Mouse (Mus musculus) limb, embryonic 15.5 days (tissue): ENCODE measurements at regions not wholly inside any gene's neighbourhood (a gene's known extent, or its start where the extent isn't known, plus 50 kb on each side); places are given as distances from the start of the nearest gene placed in this dataset.

Experiments used
- ATAC-seq: fragments of 200-750 bp; cut with Nextera tagmentation; 2 replicates; pipeline ENCODE4 v1.8.0; 2017; ENCODE audit warnings: low read depth, moderate TSS enrichment; ENCODE audit not compliant: insufficient number of reproducible peaks, low FRiP score, low TSS enrichment
- H3K27ac ChIP-seq: fragments of 300-500 bp; sonication (generic); 2 replicates; pipeline ENCODE4 v1.5.1; 2015; ENCODE audit warnings: moderate library complexity, mild to moderate bottlenecking, inconsistent platforms
- H3K27me3 ChIP-seq: fragments of 300-500 bp; sonication (generic); 2 replicates; pipeline ENCODE4 v1.6.1; 2015; ENCODE audit warnings: inconsistent platforms
- H3K36me3 ChIP-seq: fragments of 300-500 bp; sonication (generic); 2 replicates; pipeline ENCODE4 v1.6.1; 2015; ENCODE audit warnings: inconsistent platforms
- H3K4me1 ChIP-seq: fragments of 300-500 bp; sonication (generic); 2 replicates; pipeline ENCODE4 v1.6.1; 2015; ENCODE audit warnings: inconsistent platforms
- H3K4me2 ChIP-seq: fragments of 300-500 bp; sonication (generic); 2 replicates; pipeline ENCODE4 v1.6.1; 2015; ENCODE audit warnings: mild to moderate bottlenecking, inconsistent platforms
- H3K4me3 ChIP-seq: fragments of 300-500 bp; sonication (generic); 2 replicates; pipeline ENCODE4 v1.5.1; 2015; ENCODE audit warnings: mild to moderate bottlenecking, inconsistent platforms
- H3K9ac ChIP-seq: fragments of 300-500 bp; sonication (generic); 2 replicates; pipeline ENCODE4 v1.6.1; 2015; ENCODE audit warnings: inconsistent platforms
- H3K9me3 ChIP-seq: fragments of 300-500 bp; sonication (generic); 2 replicates; pipeline ENCODE4 v1.6.1; 2016; ENCODE audit warnings: inconsistent platforms
- whole genome bisulfite sequencing: fragments of 180-500 bp; shearing (Covaris S2); methylation state at CpG from one replicate; pipeline ENCODE4 v1.1.7; 2015; 5-methylcytosine and 5-hydroxymethylcytosine counted together

- H3K36me3 ChIP-seq: no peaks in the 10 kb centered on the region
- ATAC-seq: no peak
- H3K27ac ChIP-seq: no peak overlapping the region
- H3K4me1 ChIP-seq: no peaks in the 10 kb centered on the region
- H3K4me3 ChIP-seq: no peak overlapping the region
- no peaks in the 10 kb centered on the region for H3K9me3 ChIP-seq
- no peak overlapping the region for H3K9ac ChIP-seq
- WGBS: 61% methylated on average over 3 of the region's 3 CpGs
- H3K4me2 ChIP-seq: no peak overlapping the region
- no peaks in the 10 kb centered on the region for H3K27me3 ChIP-seq
Measured at GRCm38 (mm10) chr14:106387671-106388070, 281.7 kb downstream of the Trim52 start.

DNA sequence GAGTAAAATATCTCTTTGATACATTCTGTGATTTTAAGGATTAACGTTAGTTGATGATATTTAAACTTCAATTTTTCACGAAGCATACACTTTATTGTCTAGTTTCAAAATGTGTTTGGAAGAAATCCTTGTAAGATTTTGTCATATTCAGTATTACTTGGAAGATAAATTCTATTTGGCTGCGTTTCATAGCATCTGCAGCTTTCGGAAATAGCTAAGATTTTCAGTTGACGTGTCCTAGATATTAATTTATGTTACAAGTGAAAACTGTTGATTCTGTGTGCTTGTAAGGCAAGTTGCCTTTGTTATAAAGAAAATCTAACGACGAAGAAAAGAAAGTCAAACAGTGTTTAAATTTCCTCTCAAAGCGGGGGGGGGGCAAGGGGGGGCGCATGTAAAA is 284.5 kb downstream of the Trim52 start:
- no peak for ATAC-seq
- H3K4me2 ChIP-seq: no peak overlapping the region
- no peak overlapping the region for H3K9ac ChIP-seq
- H3K27me3 ChIP-seq: no peaks in the 10 kb centered on the region
- 63% methylated on average over 9 of the region's 9 CpGs for WGBS
- no peak overlapping the region for H3K27ac ChIP-seq
- no peak overlapping the region for H3K4me3 ChIP-seq
- H3K4me1 ChIP-seq: no peaks in the 10 kb centered on the region
- no peaks in the 10 kb centered on the region for H3K9me3 ChIP-seq
- H3K36me3 ChIP-seq: no peaks in the 10 kb centered on the region

- ATAC-seq: no peak
Measured at GRCm38 (mm10) chr14:106393978-106394377, 288.0 kb downstream of the Trim52 start.

GRCm38 (mm10) chr14:106412917-106413558 is 307.0 kb downstream of the Trim52 start:
- Histone ChIP-seq H3K4me3 (no peak overlapping the region), H3K4me1 (no peaks in the 10 kb centered on the region), H3K27me3 (no peaks in the 10 kb centered on the region), H3K4me2 (no peak overlapping the region), H3K36me3 (no peaks in the 10 kb centered on the region), H3K27ac (peak overlapping the region; percentile 55; the same call in 1 of the 2 replicates), H3K9ac (no peak overlapping the region), H3K9me3 (no peaks in the 10 kb centered on the region)
- 0 out of 2 replicates have a peak, but pooled peaks have one; percentile 74 for ATAC-seq
- WGBS: 59% methylated on average over 2 of the region's 2 CpGs

More at GRCm38 (mm10) chr14:106393978-106394377, 288.0 kb downstream of the Trim52 start:
- no peak overlapping the region for H3K4me3 ChIP-seq
- no peak overlapping the region for H3K27ac ChIP-seq
- H3K4me2 ChIP-seq: no peak overlapping the region
- no peaks in the 10 kb centered on the region for H3K27me3 ChIP-seq
- WGBS: 54% methylated on average over 4 of the region's 4 CpGs
- H3K9ac ChIP-seq: no peak overlapping the region
- H3K4me1 ChIP-seq: no peaks in the 10 kb centered on the region
- no peaks in the 10 kb centered on the region for H3K36me3 ChIP-seq
- no peaks in the 10 kb centered on the region for H3K9me3 ChIP-seq

DNA sequence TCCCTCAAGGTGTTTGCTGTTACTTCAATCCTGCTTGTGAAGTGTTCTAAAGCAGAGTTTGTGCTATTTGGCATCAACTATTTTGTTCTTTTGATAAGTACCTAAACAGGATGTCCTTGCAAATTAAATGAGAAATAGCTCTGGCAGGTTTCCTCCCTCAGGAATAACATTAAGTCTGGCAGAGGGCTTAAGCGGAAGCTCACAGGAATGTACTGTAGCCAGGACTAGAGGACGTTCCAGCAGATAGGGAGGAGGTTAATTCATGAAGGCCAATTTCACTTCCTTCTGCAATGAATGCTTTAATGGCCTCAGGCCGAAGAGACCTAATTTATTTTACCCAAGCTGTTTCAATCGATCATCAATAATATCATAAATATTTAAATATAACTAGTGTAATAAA is 318.7 kb downstream of the Trim52 start:
- Histone ChIP-seq H3K36me3 (no peaks in the 10 kb centered on the region), H3K4me2 (no peak overlapping the region), H3K27me3 (no peaks in the 10 kb centered on the region), H3K27ac (no peak overlapping the region), H3K9ac (no peak overlapping the region), H3K9me3 (no peaks in the 10 kb centered on the region), H3K4me3 (no peak overlapping the region), H3K4me1 (peaks cover 3% of the 10 kb centered on the region; the same call in 1 of the 2 replicates)
- 45% methylated on average over 4 of the region's 4 CpGs for WGBS
- no peak for ATAC-seq

- H3K9ac ChIP-seq: no peak overlapping the region
- H3K27ac ChIP-seq: no peak overlapping the region
- no peak overlapping the region for H3K4me3 ChIP-seq
- no peaks in the 10 kb centered on the region for H3K36me3 ChIP-seq
- H3K4me1 ChIP-seq: peaks cover 3% of the 10 kb centered on the region; the same call in 1 of the 2 replicates
- H3K4me2 ChIP-seq: no peak overlapping the region
- no peaks in the 10 kb centered on the region for H3K9me3 ChIP-seq
- 0 out of 2 replicates have a peak, but pooled peaks have one; percentile 30 for ATAC-seq
- no peaks in the 10 kb centered on the region for H3K27me3 ChIP-seq
- 41% methylated on average over 2 of the region's 2 CpGs for WGBS
Measured at GRCm38 (mm10) chr14:106428594-106428993, 322.6 kb downstream of the Trim52 start.

DNA sequence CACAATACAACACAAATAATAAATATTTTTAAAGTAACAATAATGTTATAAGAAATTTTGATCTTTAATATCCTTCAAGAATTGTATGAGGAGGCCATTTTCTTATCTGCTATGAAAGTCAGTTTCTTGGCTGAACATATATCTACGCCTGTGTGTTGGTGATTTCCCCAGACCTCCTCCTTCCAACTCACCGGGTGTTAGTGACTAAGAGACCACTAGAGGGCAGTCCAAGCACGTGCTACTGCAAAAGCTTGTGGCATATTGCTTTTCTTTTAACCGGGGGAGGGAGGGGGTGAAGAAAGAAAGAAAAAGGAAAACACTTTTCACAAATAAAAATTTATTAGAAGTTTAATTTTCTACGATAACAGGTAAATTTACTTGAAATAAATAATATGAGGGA is 333.3 kb downstream of the Trim52 start:
- Histone ChIP-seq H3K4me3 (no peak overlapping the region), H3K27ac (no peak overlapping the region), H3K4me1 (no peaks in the 10 kb centered on the region), H3K9me3 (no peaks in the 10 kb centered on the region), H3K9ac (no peak overlapping the region), H3K4me2 (no peak overlapping the region), H3K27me3 (no peaks in the 10 kb centered on the region), H3K36me3 (no peaks in the 10 kb centered on the region)
- WGBS: 9% methylated on average over 5 of the region's 5 CpGs
- ATAC-seq: no peak

- 92% methylated on average over 7 of the region's 7 CpGs for WGBS
- Histone ChIP-seq H3K9me3 (no peaks in the 10 kb centered on the region), H3K36me3 (no peaks in the 10 kb centered on the region), H3K4me1 (no peaks in the 10 kb centered on the region), H3K4me3 (no peak overlapping the region), H3K4me2 (no peak overlapping the region), H3K9ac (no peak overlapping the region), H3K27ac (no peak overlapping the region), H3K27me3 (no peaks in the 10 kb centered on the region)
- no peak for ATAC-seq
Measured at GRCm38 (mm10) chr14:106489074-106489473, 383.1 kb downstream of the Trim52 start.

GRCm38 (mm10) chr14:106491389-106491788 is 385.4 kb downstream of the Trim52 start:
- no peak overlapping the region for H3K27ac ChIP-seq
- no peak for ATAC-seq
- no peak overlapping the region for H3K4me3 ChIP-seq
- no peak overlapping the region for H3K9ac ChIP-seq
- no peaks in the 10 kb centered on the region for H3K36me3 ChIP-seq
- 50% methylated on average over 4 of the region's 4 CpGs for WGBS
- H3K27me3 ChIP-seq: no peaks in the 10 kb centered on the region
- no peaks in the 10 kb centered on the region for H3K9me3 ChIP-seq
- H3K4me1 ChIP-seq: no peaks in the 10 kb centered on the region
- no peak overlapping the region for H3K4me2 ChIP-seq

DNA sequence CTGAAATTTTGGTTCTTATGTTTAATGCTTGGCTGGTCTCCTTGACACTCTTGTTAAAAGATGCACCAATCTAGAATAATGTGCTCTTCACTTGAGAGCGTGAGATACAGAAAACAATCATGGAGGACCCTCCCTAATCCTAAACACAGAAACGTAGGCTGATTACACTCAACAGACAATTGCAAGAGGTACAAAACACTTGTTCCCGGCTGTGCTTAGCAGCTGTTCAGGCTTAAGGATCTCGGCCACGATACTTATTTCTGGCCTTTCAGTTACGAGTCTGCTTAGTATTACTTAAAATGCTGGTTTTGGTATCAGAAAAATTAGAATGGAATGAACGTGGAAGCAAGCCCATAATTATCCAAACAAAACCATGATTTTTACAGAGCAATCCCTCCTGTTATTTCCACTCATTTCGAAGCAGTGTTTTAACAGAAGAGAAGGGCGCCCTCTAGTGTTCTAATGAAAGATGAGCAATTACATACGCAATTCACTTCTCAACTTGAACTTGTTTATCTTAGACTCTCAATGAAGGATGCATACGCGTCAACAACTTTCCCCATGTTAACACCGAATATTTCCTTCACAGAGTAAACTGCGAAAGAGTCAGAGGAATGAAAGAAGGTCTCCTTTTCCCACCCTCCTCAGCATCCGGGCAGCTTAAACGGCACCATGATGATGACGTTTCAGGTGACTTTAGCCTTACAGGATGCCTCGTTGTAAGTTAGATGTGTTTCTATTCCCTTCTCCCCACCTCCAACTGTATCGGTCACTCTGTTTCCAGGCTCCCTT is 394.5 kb downstream of the Trim52 start:
- Histone ChIP-seq H3K36me3 (no peaks in the 10 kb centered on the region), H3K27ac (no peak overlapping the region), H3K4me3 (no peak overlapping the region), H3K4me1 (no peaks in the 10 kb centered on the region), H3K9me3 (no peaks in the 10 kb centered on the region), H3K27me3 (no peaks in the 10 kb centered on the region), H3K4me2 (no peak overlapping the region), H3K9ac (no peak overlapping the region)
- no peak for ATAC-seq
- 37% methylated on average over 19 of the region's 19 CpGs for WGBS

DNA sequence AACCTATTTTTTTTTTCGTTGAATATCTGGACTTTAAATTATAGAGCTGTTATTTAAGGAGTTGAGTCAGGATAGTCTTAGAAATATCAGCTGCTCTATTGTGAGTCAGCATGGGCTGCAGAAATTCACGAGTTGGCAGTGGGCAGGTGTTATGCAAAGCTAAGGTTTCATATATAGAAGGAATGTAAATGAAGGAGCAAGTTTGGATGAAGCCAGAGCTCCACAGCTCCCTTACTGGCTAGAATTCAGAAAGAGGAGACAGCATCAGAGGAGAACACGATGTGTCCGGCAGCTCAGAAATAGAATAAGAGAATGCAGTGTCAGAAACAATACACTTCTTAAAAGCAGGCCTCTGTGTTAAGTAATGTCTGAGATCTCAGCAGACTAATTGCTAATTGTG is 400.9 kb downstream of the Trim52 start:
- 61% methylated on average over 4 of the region's 4 CpGs for WGBS
- no peaks in the 10 kb centered on the region for H3K9me3 ChIP-seq
- no peak for ATAC-seq

DNA sequence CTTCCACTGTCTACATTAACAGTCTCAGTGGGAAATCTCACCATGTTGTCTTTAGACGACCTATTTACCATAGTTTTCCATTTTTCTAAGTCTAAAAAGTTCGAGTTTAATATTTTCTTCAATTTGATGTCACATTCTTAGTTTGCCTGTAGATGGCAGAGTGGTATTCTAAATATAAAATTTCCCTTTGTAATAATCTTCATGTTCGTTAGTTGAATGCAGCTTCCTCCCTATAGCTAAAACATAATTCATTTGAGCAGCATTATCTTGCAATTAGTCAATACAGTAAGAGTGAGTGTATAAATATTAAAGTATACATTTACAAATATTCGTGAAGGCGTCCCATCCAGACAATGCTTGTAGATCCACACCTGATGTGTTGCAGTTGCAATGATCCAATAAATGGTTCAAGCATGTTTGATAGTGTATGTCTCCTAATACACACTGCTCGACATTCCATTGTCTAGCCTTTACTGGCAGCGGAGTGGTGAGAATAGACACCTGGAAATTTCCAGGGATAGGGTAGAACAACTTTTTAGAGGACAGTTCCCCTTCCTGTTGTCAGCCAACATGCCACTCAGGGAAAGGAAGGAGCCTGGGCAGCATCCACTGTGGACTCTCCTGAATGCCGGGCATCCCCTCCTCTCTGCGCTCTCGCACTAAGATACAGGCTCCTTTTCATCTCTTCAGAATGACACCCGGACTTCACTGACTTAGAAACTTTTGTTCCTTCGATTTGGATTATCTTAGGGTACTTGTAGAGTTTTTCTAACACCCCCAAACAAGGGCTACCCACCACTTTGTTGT is 412.8 kb downstream of the Trim52 start:
- no peaks in the 10 kb centered on the region for H3K27me3 ChIP-seq
- H3K9ac ChIP-seq: no peak overlapping the region
- no peak overlapping the region for H3K27ac ChIP-seq
- H3K9me3 ChIP-seq: no peaks in the 10 kb centered on the region
- 74% methylated on average over 12 of the region's 12 CpGs for WGBS
- no peak overlapping the region for H3K4me3 ChIP-seq
- no peaks in the 10 kb centered on the region for H3K36me3 ChIP-seq
- H3K4me2 ChIP-seq: no peak overlapping the region
- H3K4me1 ChIP-seq: no peaks in the 10 kb centered on the region
- ATAC-seq: no peak

More for the DNA sequence above, 400.9 kb downstream of the Trim52 start:
- Histone ChIP-seq H3K4me3 (no peak overlapping the region), H3K27ac (no peak overlapping the region), H3K4me2 (no peak overlapping the region), H3K27me3 (no peaks in the 10 kb centered on the region), H3K9ac (no peak overlapping the region), H3K36me3 (no peaks in the 10 kb centered on the region), H3K4me1 (no peaks in the 10 kb centered on the region)
